Mouse (Mus musculus): ENCODE measurements around the gene Pdgfa. TPM values are rescaled to one million over a fixed set of nuclear protein-coding genes. Genes with fewer than 3 reads are reported as not detected.

Pdgfa gene
- polyA plus RNA-seq, 1 experiment = 10.7 TPM

- TF ChIP-seq POLR2A (IDR thresholded peaks at IDR 0.05; ENCODE audit: control insufficient read depth, extremely low read depth, insufficient read depth, low read length, poor library complexity) = no peak
- TF ChIP-seq CTCF (IDR thresholded peaks at IDR 0.05; ENCODE audit: borderline replicate concordance, control insufficient read depth, extremely low read depth, insufficient read depth, low read length, poor library complexity) = no peak
- no peak overlapping the region for H3K27ac ChIP-seq (ENCODE audit: control insufficient read depth, insufficient read depth, low read length)
- no peak for DNase-seq
- H3K27me3 ChIP-seq (ENCODE audit: control insufficient read depth, insufficient read depth, low read length) = no peaks in the 10 kb centered on the region
- 77% methylated on average over 8 of the region's 8 CpGs for WGBS
- H3K36me3 ChIP-seq (ENCODE audit: control insufficient read depth, insufficient read depth, low read length) = no peaks in the 10 kb centered on the region
- H3K4me3 ChIP-seq (ENCODE audit: control insufficient read depth, insufficient read depth, low read length) = no peak overlapping the region
- H3K4me1 ChIP-seq (replicated peaks; ENCODE audit: control insufficient read depth, insufficient read depth, low read length) = no peaks in the 10 kb centered on the region
Observed at GRCm38 (mm10) chr5:138941842-138942241, 55.3 kb downstream of the Pdgfa start.

- no peaks in the 10 kb centered on the region for H3K27me3 ChIP-seq (ENCODE audit: control insufficient read depth, insufficient read depth, low read length)
- no peak overlapping the region for H3K27ac ChIP-seq (ENCODE audit: control insufficient read depth, insufficient read depth, low read length)
- WGBS = over 99% methylated on average over 4 of the region's 4 CpGs
- no peaks in the 10 kb centered on the region for H3K4me1 ChIP-seq (replicated peaks; ENCODE audit: control insufficient read depth, insufficient read depth, low read length)
- H3K4me3 ChIP-seq (ENCODE audit: control insufficient read depth, insufficient read depth, low read length) = no peak overlapping the region
- TF ChIP-seq CTCF (IDR thresholded peaks at IDR 0.05; ENCODE audit: borderline replicate concordance, control insufficient read depth, extremely low read depth, insufficient read depth, low read length, poor library complexity) = no peak
- no peak for TF ChIP-seq POLR2A (IDR thresholded peaks at IDR 0.05; ENCODE audit: control insufficient read depth, extremely low read depth, insufficient read depth, low read length, poor library complexity)
- no peaks in the 10 kb centered on the region for H3K36me3 ChIP-seq (ENCODE audit: control insufficient read depth, insufficient read depth, low read length)
- no peak for DNase-seq
Observed at GRCm38 (mm10) chr5:138940576-138940975, 56.6 kb downstream of the Pdgfa start.

GRCm38 (mm10) chr5:138938572-138939163, 58.5 kb downstream of the Pdgfa start:
- WGBS = 93% methylated on average over 3 of the region's 3 CpGs
- H3K27ac ChIP-seq (ENCODE audit: control insufficient read depth, insufficient read depth, low read length) = no peak overlapping the region
- no peak overlapping the region for H3K4me3 ChIP-seq (ENCODE audit: control insufficient read depth, insufficient read depth, low read length)
- no peaks in the 10 kb centered on the region for H3K4me1 ChIP-seq (replicated peaks; ENCODE audit: control insufficient read depth, insufficient read depth, low read length)
- no peaks in the 10 kb centered on the region for H3K36me3 ChIP-seq (ENCODE audit: control insufficient read depth, insufficient read depth, low read length)
- DNase-seq = no peak
- TF ChIP-seq POLR2A (IDR thresholded peaks at IDR 0.05; ENCODE audit: control insufficient read depth, extremely low read depth, insufficient read depth, low read length, poor library complexity) = no peak
- TF ChIP-seq CTCF (IDR thresholded peaks at IDR 0.05; ENCODE audit: borderline replicate concordance, control insufficient read depth, extremely low read depth, insufficient read depth, low read length, poor library complexity) = no peak
- no peaks in the 10 kb centered on the region for H3K27me3 ChIP-seq (ENCODE audit: control insufficient read depth, insufficient read depth, low read length)

GRCm38 (mm10) chr5:138936399-138937089, 60.6 kb downstream of the Pdgfa start:
- TF ChIP-seq CTCF (IDR thresholded peaks at IDR 0.05; ENCODE audit: borderline replicate concordance, control insufficient read depth, extremely low read depth, insufficient read depth, low read length, poor library complexity) (no peak), POLR2A (IDR thresholded peaks at IDR 0.05; ENCODE audit: control insufficient read depth, extremely low read depth, insufficient read depth, low read length, poor library complexity) (no peak)
- Histone ChIP-seq H3K4me1 (replicated peaks; ENCODE audit: control insufficient read depth, insufficient read depth, low read length) (no peaks in the 10 kb centered on the region; the same call in 1 of the 2 replicates), H3K36me3 (ENCODE audit: control insufficient read depth, insufficient read depth, low read length) (no peaks in the 10 kb centered on the region), H3K27ac (ENCODE audit: control insufficient read depth, insufficient read depth, low read length) (no peak overlapping the region), H3K4me3 (ENCODE audit: control insufficient read depth, insufficient read depth, low read length) (no peak overlapping the region), H3K27me3 (ENCODE audit: control insufficient read depth, insufficient read depth, low read length) (no peaks in the 10 kb centered on the region)
- no peak for DNase-seq
- 89% methylated on average over 8 of the region's 8 CpGs for WGBS

GRCm38 (mm10) chr5:138934540-138934939, 62.6 kb downstream of the Pdgfa start:
- no peaks in the 10 kb centered on the region for H3K36me3 ChIP-seq (ENCODE audit: control insufficient read depth, insufficient read depth, low read length)
- 12% methylated on average over 6 of the region's 6 CpGs for WGBS
- no peak for DNase-seq
- H3K4me1 ChIP-seq (replicated peaks; ENCODE audit: control insufficient read depth, insufficient read depth, low read length) = no peaks in the 10 kb centered on the region; the same call in 1 of the 2 replicates
- H3K4me3 ChIP-seq (ENCODE audit: control insufficient read depth, insufficient read depth, low read length) = no peak overlapping the region
- no peaks in the 10 kb centered on the region for H3K27me3 ChIP-seq (ENCODE audit: control insufficient read depth, insufficient read depth, low read length)
- H3K27ac ChIP-seq (ENCODE audit: control insufficient read depth, insufficient read depth, low read length) = no peak overlapping the region
- TF ChIP-seq POLR2A (IDR thresholded peaks at IDR 0.05; ENCODE audit: control insufficient read depth, extremely low read depth, insufficient read depth, low read length, poor library complexity) (no peak), CTCF (IDR thresholded peaks at IDR 0.05; ENCODE audit: borderline replicate concordance, control insufficient read depth, extremely low read depth, insufficient read depth, low read length, poor library complexity) (no peak)

GRCm38 (mm10) chr5:138932460-138933432, 64.4 kb downstream of the Pdgfa start:
- H3K27ac ChIP-seq (ENCODE audit: control insufficient read depth, insufficient read depth, low read length) = no peak overlapping the region

More at GRCm38 (mm10) chr5:138932460-138933432, 64.4 kb downstream of the Pdgfa start:
- DNase-seq = no peak
- no peak overlapping the region for H3K4me3 ChIP-seq (ENCODE audit: control insufficient read depth, insufficient read depth, low read length)
- H3K27me3 ChIP-seq (ENCODE audit: control insufficient read depth, insufficient read depth, low read length) = no peaks in the 10 kb centered on the region
- TF ChIP-seq CTCF (IDR thresholded peaks at IDR 0.05; ENCODE audit: borderline replicate concordance, control insufficient read depth, extremely low read depth, insufficient read depth, low read length, poor library complexity) (no peak), POLR2A (IDR thresholded peaks at IDR 0.05; ENCODE audit: control insufficient read depth, extremely low read depth, insufficient read depth, low read length, poor library complexity) (no peak)
- no peaks in the 10 kb centered on the region for H3K36me3 ChIP-seq (ENCODE audit: control insufficient read depth, insufficient read depth, low read length)
- H3K4me1 ChIP-seq (replicated peaks; ENCODE audit: control insufficient read depth, insufficient read depth, low read length) = no peaks in the 10 kb centered on the region; the same call in 1 of the 2 replicates
- WGBS = 35% methylated on average over 18 of the region's 18 CpGs

Data from thymus, adult 2 months (tissue).